Mouse (Mus musculus) granulocyte monocyte progenitor cell, adult 5-6 weeks (primary cell): ENCODE results near the gene Sesn1. TPM values are rescaled to one million over a fixed set of nuclear protein-coding genes. Genes with fewer than 3 reads are reported as not detected.

Source experiments
- ATAC-seq: replicated peaks from 2 replicates; pipeline ENCODE4 v1.8.0; 2016; ENCODE audit warnings: mild to moderate bottlenecking, moderate TSS enrichment, inconsistent platforms; ENCODE audit not compliant: poor library complexity, severe bottlenecking
- total RNA-seq, 2 experiments: library from RNA; stranded (forward) in 1 of 2; stranded (reverse) in 1 of 2; fragments of 200-712, 200-1000 nt in 1 of 2; fragments of >200 nt in 1 of 2; fragmentation: Nextera tagmentation in 1 of 2; gene quantifications; 2 replicates each; pipeline ENCODE4 v1.2.3; 2014 to 2017

Gene Sesn1
- total RNA-seq, 2 experiments from 2014 or later: 21.9 to 31.3 TPM

GRCm38 (mm10) chr10:41866069-41866837, 56.5 kb downstream of the Sesn1 start:
- no peak for ATAC-seq

- ATAC-seq: no peak
Observed at GRCm38 (mm10) chr10:41866838-41867154, 57.1 kb downstream of the Sesn1 start.

GRCm38 (mm10) chr10:41867956-41868355, 58.2 kb downstream of the Sesn1 start:
- ATAC-seq: peak; percentile 40

- peak; percentile 85 for ATAC-seq
Observed at GRCm38 (mm10) chr10:41870101-41870500, 60.4 kb downstream of the Sesn1 start.

- ATAC-seq: no peak
Observed at GRCm38 (mm10) chr10:41871564-41871963, 61.8 kb downstream of the Sesn1 start.

GRCm38 (mm10) chr10:41875624-41876023, 65.9 kb downstream of the Sesn1 start:
- ATAC-seq: no peak

- no peak for ATAC-seq
Observed at GRCm38 (mm10) chr10:41878344-41878743, 68.6 kb downstream of the Sesn1 start.

- ATAC-seq: peak; percentile 40; the same call in 1 of the 2 replicates
Observed at GRCm38 (mm10) chr10:41879675-41880074, 69.9 kb downstream of the Sesn1 start.

GRCm38 (mm10) chr10:41880206-41880605, 70.5 kb downstream of the Sesn1 start:
- ATAC-seq: no peak

GRCm38 (mm10) chr10:41880777-41881176, 71.0 kb downstream of the Sesn1 start:
- ATAC-seq: no peak

- 0 out of 2 replicates have a peak, but pooled peaks have one; percentile 38 for ATAC-seq
Observed at GRCm38 (mm10) chr10:41881438-41881837, 71.7 kb downstream of the Sesn1 start.

GRCm38 (mm10) chr10:41883741-41884575, 74.2 kb downstream of the Sesn1 start:
- ATAC-seq: no peak

- ATAC-seq: peak; percentile 89
Observed at GRCm38 (mm10) chr10:41887080-41887821, 77.5 kb downstream of the Sesn1 start.

- ATAC-seq: peak; percentile 47
Observed at GRCm38 (mm10) chr10:41888365-41888941, 78.7 kb downstream of the Sesn1 start.

- ATAC-seq: no peak
Observed at GRCm38 (mm10) chr10:41889566-41889965, 79.8 kb downstream of the Sesn1 start.

GRCm38 (mm10) chr10:41890537-41890936, 80.8 kb downstream of the Sesn1 start:
- ATAC-seq: no peak

- ATAC-seq: peak; percentile 35
Observed at GRCm38 (mm10) chr10:41891312-41891711, 81.6 kb downstream of the Sesn1 start.

GRCm38 (mm10) chr10:41893433-41894411, 84.0 kb downstream of the Sesn1 start:
- ATAC-seq: peak; percentile 43

- ATAC-seq: peak; percentile 50
Observed at GRCm38 (mm10) chr10:41896425-41896824, 86.7 kb downstream of the Sesn1 start.
